Mouse (Mus musculus) thymus, adult 2 months (tissue): ENCODE results near the gene Csf2.

Experiments used
- CTCF ChIP-seq: fragments of 200-500 bp; IDR thresholded peaks from 2 replicates; pipeline ENCODE4 v1.5.1; 2012; ENCODE audit warnings: mild to moderate bottlenecking, control low read depth, low read length, moderate library complexity, borderline replicate concordance; ENCODE audit not compliant: control insufficient read depth, poor library complexity, insufficient read depth; ENCODE audit errors: extremely low read depth
- POLR2A ChIP-seq: fragments of 200-500 bp; IDR thresholded peaks from 2 replicates; pipeline ENCODE4 v1.6.1; 2012; ENCODE audit warnings: mild to moderate bottlenecking, low read length, control low read depth, moderate library complexity; ENCODE audit not compliant: control insufficient read depth, poor library complexity, insufficient read depth; ENCODE audit errors: extremely low read depth

DNA sequence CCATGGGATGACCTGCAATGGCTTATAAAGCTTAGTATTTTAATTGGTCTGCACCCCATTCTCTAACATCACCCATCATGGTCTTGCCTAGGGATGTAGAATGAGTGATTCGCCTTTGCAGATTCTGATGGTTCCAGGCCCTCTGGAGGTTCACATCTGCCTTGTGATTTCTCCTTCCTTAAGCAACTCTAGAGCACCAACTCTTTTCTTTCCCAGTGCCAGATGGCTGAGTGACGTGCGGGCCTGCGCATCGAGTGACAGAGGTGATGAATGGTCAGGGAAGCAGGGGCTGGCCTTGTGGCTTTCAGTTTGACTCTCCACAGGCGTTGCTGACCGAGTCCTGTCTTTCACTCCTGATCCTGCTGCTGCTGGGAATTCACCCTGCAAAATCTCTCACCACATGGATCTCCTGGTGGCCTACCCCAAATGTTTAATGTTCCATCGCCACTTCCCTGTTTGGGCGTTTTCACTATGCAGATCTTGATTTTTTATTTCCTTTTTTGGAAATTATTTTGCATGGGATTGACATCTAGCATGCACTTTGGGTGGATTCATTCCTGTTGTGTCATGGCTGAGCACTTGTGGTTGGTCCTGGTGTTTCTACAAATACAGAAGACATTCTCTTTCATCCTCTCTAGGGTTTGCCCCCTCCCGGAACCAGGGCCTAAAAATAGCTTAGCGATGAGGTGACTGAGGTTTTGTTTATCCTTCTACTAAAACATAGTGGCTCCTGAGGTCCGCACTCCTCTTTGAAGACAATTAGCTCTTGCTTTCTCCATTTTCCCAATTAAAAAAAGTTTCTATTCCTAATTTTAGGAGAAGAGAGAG, 44.7 kb upstream of the Csf2 start:
- TF ChIP-seq POLR2A (no peak), CTCF (no peak)
